Mouse (Mus musculus) forebrain, embryonic 16.5 days (tissue): ENCODE data around the gene Ispd. TPM values are rescaled to one million over a fixed set of nuclear protein-coding genes. Genes with fewer than 3 reads are reported as not detected.

Source experiments
- ATAC-seq: fragments of 200-750 bp; cut with Nextera tagmentation; 2 replicates; pipeline ENCODE4 v1.8.0; 2017; ENCODE audit warnings: mild to moderate bottlenecking, moderate library complexity
- H3K27ac ChIP-seq: fragments of 300-500 bp; sonication (generic); 2 replicates; pipeline ENCODE4 v1.5.1; 2014; ENCODE audit warnings: low read length, control low read depth
- H3K27me3 ChIP-seq: fragments of 300-500 bp; sonication (generic); replicated peaks from 2 replicates; pipeline ENCODE4 v1.6.1; 2014; ENCODE audit warnings: low read length; ENCODE audit not compliant: control insufficient read depth, insufficient read depth
- H3K36me3 ChIP-seq: fragments of 300-500 bp; sonication (generic); 2 replicates; pipeline ENCODE4 v1.6.1; 2014; ENCODE audit not compliant: control insufficient read depth, insufficient read depth
- H3K4me1 ChIP-seq: fragments of 300-500 bp; sonication (generic); replicated peaks from 2 replicates; pipeline ENCODE4 v1.6.1; 2014; ENCODE audit warnings: low read length; ENCODE audit not compliant: control insufficient read depth, insufficient read depth
- H3K4me2 ChIP-seq: fragments of 300-500 bp; sonication (generic); 2 replicates; pipeline ENCODE4 v1.6.1; 2014; ENCODE audit warnings: mild to moderate bottlenecking, low read length, control low read depth
- H3K4me3 ChIP-seq: fragments of 300-500 bp; sonication (generic); replicated peaks from 2 replicates; pipeline ENCODE4 v1.5.1; 2014; ENCODE audit warnings: mild to moderate bottlenecking, low read length, control low read depth
- H3K9ac ChIP-seq: fragments of 300-500 bp; sonication (generic); replicated peaks from 2 replicates; pipeline ENCODE4 v1.6.1; 2014; ENCODE audit warnings: low read depth, low read length, control low read depth
- H3K9me3 ChIP-seq: fragments of 300-500 bp; sonication (generic); 2 replicates; pipeline ENCODE4 v1.6.1; 2016; ENCODE audit warnings: low read length; ENCODE audit not compliant: control insufficient read depth
- WGBS: fragments of 180-500 bp; shearing (Covaris S2); extraction: QIAGEN DNeasy Blood & Tissue Kit; methylation state at CpG from one replicate; pipeline ENCODE4 v1.1.7; 2014; 5-methylcytosine and 5-hydroxymethylcytosine counted together
- polyA plus RNA-seq: library from polyadenylated mRNA; unstranded; fragments of >200 nt; fragmentation: Nextera tagmentation; extraction: Ambion mirVana; gene quantifications from 2 replicates; pipeline ENCODE4 v1.2.1, GENCODE M21; 2015

Gene Ispd
- polyA plus RNA-seq, 1 experiment from 2014 or later, result 7.0 TPM

DNA sequence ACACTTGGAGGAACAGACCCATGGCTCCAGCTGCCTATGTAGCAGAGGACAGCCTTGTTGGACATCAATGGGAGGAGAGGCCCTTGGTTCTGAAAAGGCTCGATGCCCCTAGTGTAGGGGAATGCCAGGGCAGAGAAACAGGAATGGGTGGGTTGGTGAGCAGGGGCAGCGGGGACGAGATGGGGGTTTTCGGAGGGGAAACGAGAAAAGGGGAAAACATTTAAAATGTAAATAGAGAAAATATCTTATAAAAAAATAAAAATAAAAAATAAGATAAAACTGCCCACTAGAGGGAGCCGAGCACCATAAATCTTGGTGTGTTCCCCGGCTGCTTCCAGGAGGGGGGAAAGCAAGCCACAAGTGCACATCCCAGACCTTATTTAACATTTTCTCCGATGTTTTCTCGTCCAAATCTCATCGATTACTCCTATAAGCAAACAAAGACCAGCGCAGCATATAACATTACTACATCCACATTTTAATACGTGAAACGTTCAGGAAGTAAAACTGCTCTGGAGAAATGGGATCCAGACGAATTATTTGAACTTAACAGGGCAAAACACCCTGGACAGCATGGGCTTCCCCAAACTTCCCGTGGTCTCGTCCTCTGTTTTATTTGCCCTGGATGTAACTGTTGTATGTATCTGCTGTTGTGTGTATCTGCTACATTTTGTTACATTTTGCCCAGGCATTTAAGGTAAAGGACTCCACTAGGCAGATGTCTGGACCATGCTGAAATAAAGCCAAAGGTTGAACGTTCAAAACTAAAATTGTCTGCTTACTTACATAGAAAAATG is 332.8 kb downstream of the Ispd start:
- Histone ChIP-seq H3K4me3 (peak overlapping the region; percentile 22), H3K9ac (no peak overlapping the region; the same call in 1 of the 2 replicates), H3K9me3 (no peaks in the 10 kb centered on the region), H3K4me1 (no peaks in the 10 kb centered on the region; the same call in none of the 2 replicates), H3K36me3 (no peaks in the 10 kb centered on the region), H3K27ac (no peak overlapping the region), H3K27me3 (no peaks in the 10 kb centered on the region), H3K4me2 (peak overlapping the region; percentile 49)
- peak; percentile 85 for ATAC-seq
- 25% methylated on average over 17 of the region's 17 CpGs for WGBS

DNA sequence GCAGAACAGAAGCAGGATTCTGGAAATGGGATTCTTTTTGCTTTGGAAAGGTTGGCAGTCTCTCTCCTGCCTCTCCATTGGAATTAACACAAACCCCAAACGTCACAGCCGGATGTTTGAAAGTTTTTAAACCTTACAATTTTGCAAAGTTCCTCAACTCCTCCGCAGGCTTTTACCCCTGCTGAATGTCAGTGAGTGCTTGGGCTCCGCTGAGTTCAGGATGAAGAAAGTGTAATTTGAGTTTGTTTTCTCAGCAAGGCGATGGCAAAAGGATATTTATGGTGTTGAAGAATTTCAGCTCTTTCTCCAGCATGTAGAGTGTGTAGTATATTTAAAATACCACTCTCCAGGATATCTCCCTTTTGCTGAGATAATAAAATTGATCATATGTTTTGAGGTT is 336.3 kb downstream of the Ispd start:
- no peak overlapping the region for H3K27ac ChIP-seq
- H3K36me3 ChIP-seq, result no peaks in the 10 kb centered on the region
- no peak overlapping the region for H3K9ac ChIP-seq
- ATAC-seq, result no peak
- H3K4me3 ChIP-seq, result no peak overlapping the region
- no peaks in the 10 kb centered on the region for H3K9me3 ChIP-seq
- no peaks in the 10 kb centered on the region for H3K27me3 ChIP-seq
- peaks cover 7% of the 10 kb centered on the region for H3K4me1 ChIP-seq
- 63% methylated on average over 5 of the region's 5 CpGs for WGBS
- H3K4me2 ChIP-seq, result no peak overlapping the region

DNA sequence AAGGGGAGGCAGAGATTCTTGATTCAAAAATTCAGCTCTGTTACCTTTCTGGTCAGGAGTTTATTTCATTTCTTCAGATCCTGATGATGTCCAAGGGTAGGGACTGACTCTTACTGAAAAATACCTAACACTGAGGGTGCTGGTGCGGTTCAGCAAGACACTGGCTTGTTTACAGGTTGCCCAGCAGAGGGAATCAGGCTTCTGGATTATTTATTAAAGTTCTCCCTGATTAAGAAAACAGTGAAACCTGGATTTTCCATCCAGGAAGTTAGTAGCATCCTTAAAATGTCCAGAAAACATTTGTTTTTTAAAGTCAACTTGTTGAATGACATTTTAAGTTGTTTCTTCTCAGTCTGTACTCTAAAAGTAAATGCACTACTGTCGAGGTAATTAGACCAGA is 337.2 kb downstream of the Ispd start:
- H3K4me2 ChIP-seq, result no peak overlapping the region
- no peaks in the 10 kb centered on the region for H3K9me3 ChIP-seq
- peaks cover 7% of the 10 kb centered on the region for H3K4me1 ChIP-seq
- H3K27me3 ChIP-seq, result no peaks in the 10 kb centered on the region
- no peak for ATAC-seq
- 69% methylated on average over 2 of the region's 2 CpGs for WGBS
- no peak overlapping the region for H3K9ac ChIP-seq
- H3K4me3 ChIP-seq, result no peak overlapping the region
- H3K36me3 ChIP-seq, result no peaks in the 10 kb centered on the region
- no peak overlapping the region for H3K27ac ChIP-seq

DNA sequence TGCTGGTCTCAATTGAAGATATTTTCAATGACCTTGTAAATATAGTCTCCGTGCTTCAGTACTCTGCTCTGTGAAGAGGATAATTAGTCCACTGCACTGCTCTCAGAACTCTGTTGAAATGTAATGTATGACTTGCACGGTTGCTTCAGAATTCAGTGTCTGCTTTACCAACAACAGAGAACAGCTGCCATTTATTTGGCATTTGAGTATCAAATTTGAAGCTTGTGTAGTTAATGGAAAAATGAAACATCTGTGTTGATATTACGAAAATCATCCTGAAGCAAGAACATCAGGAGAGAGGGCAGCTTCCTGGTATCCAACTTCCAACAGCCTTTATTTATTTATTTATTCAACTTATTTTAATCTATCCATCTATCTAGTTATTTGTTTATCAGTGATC is 337.8 kb downstream of the Ispd start:
- ATAC-seq, result no peak
- no peak overlapping the region for H3K4me2 ChIP-seq
- no peaks in the 10 kb centered on the region for H3K36me3 ChIP-seq
- H3K9me3 ChIP-seq, result no peaks in the 10 kb centered on the region
- no peaks in the 10 kb centered on the region for H3K27me3 ChIP-seq
- no peak overlapping the region for H3K9ac ChIP-seq
- WGBS, result 57% methylated on average over 3 of the region's 3 CpGs
- H3K4me1 ChIP-seq, result peaks cover 7% of the 10 kb centered on the region
- H3K27ac ChIP-seq, result no peak overlapping the region
- H3K4me3 ChIP-seq, result no peak overlapping the region

DNA sequence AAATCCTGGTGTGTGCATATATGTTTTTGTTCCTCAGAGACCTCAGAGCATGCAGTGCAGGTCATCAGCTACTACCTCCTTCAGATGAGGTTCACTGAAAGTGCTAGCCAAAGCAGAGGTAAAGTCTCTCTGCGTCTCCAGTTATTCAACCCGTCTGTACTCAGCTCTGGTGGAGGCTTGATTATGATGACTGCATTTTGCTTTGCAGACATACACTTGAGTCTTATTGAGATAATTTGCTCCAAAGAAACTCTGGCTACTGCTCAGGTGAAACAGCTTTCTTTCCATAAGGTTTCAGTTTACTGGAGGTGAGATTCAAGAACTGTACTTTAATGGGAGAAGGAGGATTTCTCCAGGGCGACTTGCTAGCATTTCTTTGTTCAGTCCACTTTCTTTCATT is 339.5 kb downstream of the Ispd start:
- WGBS, result 58% methylated on average over 3 of the region's 3 CpGs
- no peaks in the 10 kb centered on the region for H3K9me3 ChIP-seq
- no peak overlapping the region for H3K4me3 ChIP-seq
- no peak overlapping the region for H3K9ac ChIP-seq
- H3K4me2 ChIP-seq, result no peak overlapping the region
- no peak for ATAC-seq
- H3K27me3 ChIP-seq, result no peaks in the 10 kb centered on the region
- no peaks in the 10 kb centered on the region for H3K36me3 ChIP-seq
- H3K4me1 ChIP-seq, result peaks cover 7% of the 10 kb centered on the region
- no peak overlapping the region for H3K27ac ChIP-seq

DNA sequence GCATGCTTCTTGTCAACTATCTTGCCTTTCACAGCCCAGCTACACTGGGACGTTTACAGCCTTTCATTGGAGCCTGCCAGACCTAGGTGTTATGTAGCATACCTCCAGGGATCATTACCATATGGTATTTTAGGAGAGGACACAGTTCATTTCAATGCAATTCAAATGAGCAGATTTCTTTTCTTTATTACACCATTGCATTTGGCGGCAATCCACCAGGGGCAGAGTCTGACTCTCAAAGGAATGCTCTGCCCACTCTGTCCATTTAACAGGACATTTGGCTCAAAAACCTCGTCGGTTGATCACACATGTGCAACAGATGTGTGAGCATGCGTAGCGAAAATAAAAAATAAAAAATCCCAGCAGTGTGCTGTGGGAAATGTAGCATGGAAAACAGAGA is 340.0 kb downstream of the Ispd start:
- Histone ChIP-seq H3K36me3 (no peaks in the 10 kb centered on the region), H3K4me3 (no peak overlapping the region), H3K9me3 (no peaks in the 10 kb centered on the region), H3K9ac (no peak overlapping the region), H3K4me2 (no peak overlapping the region), H3K27ac (no peak overlapping the region), H3K4me1 (peaks cover 7% of the 10 kb centered on the region), H3K27me3 (no peaks in the 10 kb centered on the region)
- peak; percentile 62 for ATAC-seq
- WGBS, result 26% methylated on average over 6 of the region's 6 CpGs

DNA sequence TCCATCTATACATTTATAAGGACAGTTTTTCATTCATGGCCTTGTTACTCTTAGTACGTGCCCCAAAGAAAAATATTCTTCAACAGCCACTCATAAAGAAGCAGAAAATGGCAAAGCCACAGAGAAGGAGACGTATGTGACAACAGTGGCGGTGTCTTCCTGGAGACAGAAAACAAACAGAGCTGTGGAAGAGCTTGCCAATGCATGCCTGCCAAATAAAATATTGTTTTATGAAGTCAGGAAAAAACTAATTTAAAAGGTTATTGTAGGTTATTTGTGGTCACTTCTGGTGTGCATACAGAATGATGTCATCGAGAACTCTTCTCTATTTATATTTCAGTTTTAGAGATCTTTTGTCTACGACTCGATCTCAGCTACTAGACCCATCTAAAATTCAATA is 341.5 kb downstream of the Ispd start:
- Histone ChIP-seq H3K27me3 (no peaks in the 10 kb centered on the region), H3K27ac (no peak overlapping the region), H3K9ac (no peak overlapping the region), H3K9me3 (no peaks in the 10 kb centered on the region), H3K4me2 (no peak overlapping the region), H3K36me3 (no peaks in the 10 kb centered on the region), H3K4me1 (peaks cover 7% of the 10 kb centered on the region), H3K4me3 (no peak overlapping the region)
- WGBS, result 81% methylated on average over 6 of the region's 6 CpGs
- no peak for ATAC-seq

DNA sequence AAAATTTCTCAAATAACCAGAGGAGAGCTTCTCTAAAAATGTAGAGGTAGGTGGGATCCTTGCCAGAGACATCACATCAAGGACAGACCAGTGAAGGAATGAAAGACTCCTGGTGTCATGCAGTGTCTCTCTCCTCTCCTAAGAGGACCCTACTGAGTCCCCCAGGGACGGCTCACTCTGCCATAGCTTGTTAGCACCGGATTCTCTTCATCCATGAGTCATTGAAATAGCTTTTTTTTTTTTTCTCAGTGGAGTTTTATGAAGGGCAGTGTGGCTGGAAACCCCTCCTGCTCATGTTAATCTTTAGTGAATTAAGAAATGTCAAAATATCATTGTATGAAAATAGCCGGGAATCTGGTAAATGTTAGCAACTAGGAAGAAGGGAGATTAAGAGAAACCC is 342.1 kb downstream of the Ispd start:
- Histone ChIP-seq H3K9me3 (no peaks in the 10 kb centered on the region), H3K4me1 (peaks cover 7% of the 10 kb centered on the region), H3K4me2 (no peak overlapping the region), H3K36me3 (no peaks in the 10 kb centered on the region), H3K9ac (no peak overlapping the region), H3K4me3 (no peak overlapping the region), H3K27ac (no peak overlapping the region), H3K27me3 (no peaks in the 10 kb centered on the region)
- WGBS, result 78% methylated on average over 3 of the region's 3 CpGs
- ATAC-seq, result no peak

DNA sequence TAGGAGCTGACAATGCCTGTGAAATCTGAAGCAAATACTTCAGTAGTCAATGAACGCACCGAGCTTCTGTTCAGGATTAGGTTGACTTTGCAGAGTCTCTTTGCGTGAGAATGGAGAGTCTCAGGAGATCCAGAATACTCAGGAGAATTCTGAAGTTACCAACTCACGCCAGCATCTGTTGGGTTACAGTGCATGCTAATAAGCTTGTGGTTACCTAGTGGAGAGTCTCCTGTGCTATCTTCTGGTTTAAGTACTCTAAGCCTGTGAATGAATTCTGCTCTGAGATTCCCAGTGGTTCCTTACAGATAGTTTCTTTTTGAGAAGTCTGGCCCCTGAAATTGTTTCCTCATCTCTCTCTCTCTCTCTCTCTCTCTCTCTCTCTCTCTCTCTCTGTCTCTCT is 343.0 kb downstream of the Ispd start:
- H3K4me1 ChIP-seq, result peaks cover 7% of the 10 kb centered on the region
- no peak overlapping the region for H3K4me2 ChIP-seq
- no peak overlapping the region for H3K27ac ChIP-seq
- WGBS, result 78% methylated on average over 4 of the region's 4 CpGs
- H3K9me3 ChIP-seq, result no peaks in the 10 kb centered on the region
- no peak for ATAC-seq
- H3K36me3 ChIP-seq, result no peaks in the 10 kb centered on the region
- no peaks in the 10 kb centered on the region for H3K27me3 ChIP-seq
- H3K4me3 ChIP-seq, result no peak overlapping the region
- no peak overlapping the region for H3K9ac ChIP-seq

DNA sequence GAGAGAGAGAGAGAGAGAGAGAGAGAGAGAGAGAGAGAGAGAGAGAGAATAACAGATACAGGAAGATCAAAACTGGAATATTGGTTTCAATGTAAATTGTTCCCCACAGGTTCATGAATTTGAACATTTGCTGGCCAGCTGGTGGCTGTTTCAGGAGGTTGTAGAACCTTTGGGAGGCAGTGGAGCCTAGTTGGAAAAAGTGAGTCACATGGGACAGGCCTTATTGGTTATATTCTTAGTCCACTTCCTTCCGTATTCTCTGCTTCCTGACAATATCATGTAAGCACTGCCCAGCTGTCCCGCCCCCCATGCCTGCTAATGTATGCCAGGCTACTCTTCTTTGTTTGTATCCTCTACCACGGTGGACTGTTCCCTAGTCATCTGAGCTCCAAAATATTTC is 344.0 kb downstream of the Ispd start:
- no peaks in the 10 kb centered on the region for H3K36me3 ChIP-seq
- no peak overlapping the region for H3K9ac ChIP-seq
- 85% methylated on average over 3 of the region's 3 CpGs for WGBS
- peaks cover 7% of the 10 kb centered on the region for H3K4me1 ChIP-seq
- H3K4me2 ChIP-seq, result no peak overlapping the region
- no peak overlapping the region for H3K27ac ChIP-seq
- H3K4me3 ChIP-seq, result no peak overlapping the region
- no peaks in the 10 kb centered on the region for H3K9me3 ChIP-seq
- ATAC-seq, result no peak
- no peaks in the 10 kb centered on the region for H3K27me3 ChIP-seq
